Comparison of ENCODE assay signal across 16 mouse cellular contexts in the genomic region with DNA sequence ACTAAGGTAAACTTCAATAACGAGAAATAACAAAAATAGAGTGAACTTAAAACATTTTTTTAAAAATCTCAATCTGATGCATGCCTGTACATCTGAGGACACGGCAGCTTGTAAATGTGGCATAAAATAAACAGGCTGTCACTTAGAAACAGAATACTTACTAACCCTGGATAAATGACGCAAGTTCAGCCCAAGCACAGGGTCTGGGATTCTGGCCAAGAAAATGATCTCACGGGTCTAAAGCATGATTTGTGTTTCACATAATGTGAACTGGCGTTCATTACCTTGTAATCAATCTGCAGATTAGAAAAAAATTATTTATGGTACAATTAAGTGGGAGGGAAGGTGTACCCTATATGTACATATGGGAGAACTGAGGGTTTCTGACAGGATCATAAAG.
A peak's percentile ranks its signal among the peaks of the same experiment; 100 is the strongest.
DNase-seq lines count a peak whose midpoint lies in the region; ATAC-seq and TF ChIP-seq lines count a peak whose summit lies in the region.
"Had no signal": no experiment of that assay in that cellular context is flagged by ENCODE, and none has a peak within 500 bp of the region (broad histone marks: within the 10 kb centered on the region; RNA-seq: fewer than 3 reads in every experiment).

No protein-coding gene starts in this region.

- no peaks in the 10 kb centered on the region for H3K9me3 ChIP-seq in limb, embryonic 14.5 days (ENCODE audit: control insufficient read depth, low read length)
- H3K9me3 ChIP-seq: embryonic facial prominence, embryonic 15.5 days; liver, embryonic 13.5 days; midbrain, embryonic 10.5 days had no signal

- no peak for TF ChIP-seq POLR2A in limb, embryonic 14.5 days (IDR thresholded peaks at IDR 0.05; ENCODE audit: borderline replicate concordance, extremely low read depth, insufficient read depth, insufficient read length)

- H3K4me3 ChIP-seq in limb, embryonic 14.5 days (replicated peaks; ENCODE audit: low read length) = no peak overlapping the region
- H3K4me3 ChIP-seq: embryonic facial prominence, embryonic 15.5 days; liver, embryonic 13.5 days; midbrain, embryonic 10.5 days had no signal

- H3K4me2 ChIP-seq in limb, embryonic 14.5 days (replicated peaks; ENCODE audit: low read depth, low read length, severe bottlenecking) = no peak overlapping the region
- H3K4me2 ChIP-seq: embryonic facial prominence, embryonic 15.5 days; liver, embryonic 13.5 days had no signal

- intact Hi-C loops in left cerebral cortex, postnatal 14 days (cut with DNase I) = no loop called here
- intact Hi-C loops in left cerebral cortex, postnatal 36 days (cut with DNase I) = no loop called here

- DNase-seq in cerebellum, postnatal 10 days = peak; percentile 10 to 14
- DNase-seq in left cerebral cortex, postnatal 14 days (ENCODE audit: low spot score in 2 of 2) = peak; percentile 3 to 4
- no peak for DNase-seq in left cerebral cortex, postnatal 36 days (ENCODE audit: low spot score in 2 of 2)
- DNase-seq in adrenal gland, postnatal 36 days = peak; percentile 6 to 27
- peak; percentile 54 for DNase-seq in limb, embryonic 14.5 days (ENCODE audit: low spot score)
- DNase-seq in gastrocnemius, postnatal 10 days = no peak
- no peak for DNase-seq in testis, postnatal 10 days (ENCODE audit: low spot score)
- DNase-seq: B cell, adult 2 months; cerebellum, adult 11-12 months; liver, embryonic 13.5 days; lung, postnatal 10 days; thymus, postnatal 36 days had no signal

- WGBS in limb, embryonic 14.5 days = 28% methylated on average over 5 of the region's 5 CpGs

- H3K27me3 ChIP-seq in limb, embryonic 14.5 days (ENCODE audit: control insufficient read depth, insufficient read depth, low read length) = no peaks in the 10 kb centered on the region
- H3K27me3 ChIP-seq: embryonic facial prominence, embryonic 15.5 days; liver, embryonic 13.5 days had no signal

- H3K36me3 ChIP-seq in limb, embryonic 14.5 days (ENCODE audit: control insufficient read depth, insufficient read depth, low read length) = no peaks in the 10 kb centered on the region
- H3K36me3 ChIP-seq: embryonic facial prominence, embryonic 15.5 days; liver, embryonic 13.5 days; midbrain, embryonic 10.5 days had no signal

- H3K9ac ChIP-seq in limb, embryonic 14.5 days (ENCODE audit: low read depth, low read length, severe bottlenecking) = no peak overlapping the region
- H3K9ac ChIP-seq: embryonic facial prominence, embryonic 15.5 days; liver, embryonic 13.5 days had no signal

- no peaks in the 10 kb centered on the region for H3K4me1 ChIP-seq in limb, embryonic 14.5 days (ENCODE audit: control insufficient read depth, insufficient read depth, low read length)
- H3K4me1 ChIP-seq: embryonic facial prominence, embryonic 15.5 days; liver, embryonic 13.5 days; midbrain, embryonic 10.5 days had no signal

- no peak overlapping the region for H3K27ac ChIP-seq in limb, embryonic 14.5 days (replicated peaks; ENCODE audit: low read depth, low read length)
- H3K27ac ChIP-seq: embryonic facial prominence, embryonic 15.5 days; liver, embryonic 13.5 days; midbrain, embryonic 10.5 days; stomach, postnatal 0 days had no signal

- ATAC-seq in cerebellum, adult (ENCODE audit: insufficient number of reproducible peaks, low FRiP score, low TSS enrichment) = no peak
- peak; percentile 60 for ATAC-seq in limb, embryonic 14.5 days (ENCODE audit: low FRiP score, low read depth)

Comparison
In these comparisons a context has a peak if more than half of its experiments do, and no peak if none do; other contexts are left out.
1. DNase-seq: peak in cerebellum, postnatal 10 days (2 of 2), left cerebral cortex, postnatal 14 days (2 of 2), adrenal gland, postnatal 36 days (2 of 2) and limb, embryonic 14.5 days (single experiment); none in left cerebral cortex, postnatal 36 days (0 of 2), gastrocnemius, postnatal 10 days (single experiment) and testis, postnatal 10 days (single experiment).